Mouse (Mus musculus) spleen, adult 2 months (tissue): ENCODE results near the gene Itpr1. TPM values are rescaled to one million over a fixed set of nuclear protein-coding genes. Genes with fewer than 3 reads are reported as not detected.

ENCODE experiments used
- DNase-seq, 2 experiments: peaks; one replicate each; pipeline versions ENCODE4 v3.0.0 to v3.0.0-alpha.2; 2012 to 2021; ENCODE audit warnings: low spot score in 2 of 2, low read depth in 1 of 2
- H3K27ac ChIP-seq: fragments of 200-500 bp; 2 replicates; pipeline ENCODE4 v1.5.1; 2012; ENCODE audit warnings: low read length, inconsistent platforms; ENCODE audit not compliant: insufficient read depth
- H3K27me3 ChIP-seq: fragments of 200-500 bp; 2 replicates; pipeline ENCODE4 v1.6.1; 2012; ENCODE audit warnings: mild to moderate bottlenecking, moderate library complexity, low read length, inconsistent platforms; ENCODE audit not compliant: control insufficient read depth, insufficient read depth
- H3K36me3 ChIP-seq: fragments of 200-500 bp; 2 replicates; pipeline ENCODE4 v1.6.1; 2012; ENCODE audit warnings: mild to moderate bottlenecking, low read length, inconsistent platforms; ENCODE audit not compliant: control insufficient read depth, insufficient read depth
- H3K4me1 ChIP-seq: fragments of 200-500 bp; 2 replicates; pipeline ENCODE4 v1.6.1; 2011; ENCODE audit warnings: inconsistent platforms; ENCODE audit not compliant: control insufficient read depth, insufficient read depth, insufficient read length
- H3K4me3 ChIP-seq: fragments of 200-500 bp; 2 replicates; pipeline ENCODE4 v1.5.1; 2011; ENCODE audit warnings: mild to moderate bottlenecking, inconsistent platforms; ENCODE audit not compliant: insufficient read depth, insufficient read length; ENCODE audit errors: extremely low read depth
- CTCF ChIP-seq: fragments of 200-500 bp; IDR thresholded peaks from 2 replicates; pipeline ENCODE4 v1.5.1; 2011; ENCODE audit warnings: mild to moderate bottlenecking, inconsistent platforms; ENCODE audit not compliant: insufficient read depth, insufficient read length, insufficient replicate concordance; ENCODE audit errors: extremely low read depth
- POLR2A ChIP-seq: fragments of 200-500 bp; IDR thresholded peaks from 2 replicates; pipeline ENCODE4 v1.6.1; 2011; ENCODE audit warnings: low read depth, low read length, inconsistent platforms
- WGBS: fragments of 180-500 bp; shearing (Covaris S2); methylation state at CpG from one replicate; pipeline ENCODE4 v1.1.7; 2018; 5-methylcytosine and 5-hydroxymethylcytosine counted together
- polyA plus RNA-seq: library from polyadenylated mRNA; depleted of rRNA; stranded (reverse); fragments of >200 nt; gene quantifications from 2 replicates; pipeline ENCODE4 v1.2.3, GENCODE M21; 2012

Gene Itpr1
- polyA plus RNA-seq, 1 experiment = 17.9 TPM

GRCm38 (mm10) chr6:108350801-108351200 lies 137.9 kb downstream of the Itpr1 start:
- H3K4me1 ChIP-seq = no peaks in the 10 kb centered on the region
- H3K27ac ChIP-seq = no peak overlapping the region
- no peaks in the 10 kb centered on the region for H3K27me3 ChIP-seq
- peaks cover 28% of the 10 kb centered on the region for H3K36me3 ChIP-seq
- WGBS = 88% methylated on average over 2 of the region's 2 CpGs
- H3K4me3 ChIP-seq = no peak overlapping the region
- TF ChIP-seq POLR2A = no peak
- no peak for TF ChIP-seq CTCF
- no peak for DNase-seq

- TF ChIP-seq POLR2A (no peak), CTCF (no peak)
- H3K4me3 ChIP-seq = no peak overlapping the region
- no peaks in the 10 kb centered on the region for H3K27me3 ChIP-seq
- 93% methylated on average over 8 of the region's 8 CpGs for WGBS
- DNase-seq = no peak
- H3K36me3 ChIP-seq = peaks cover 36% of the 10 kb centered on the region
- no peak overlapping the region for H3K27ac ChIP-seq
- no peaks in the 10 kb centered on the region for H3K4me1 ChIP-seq
These were observed 139.1 kb downstream of the Itpr1 start for GRCm38 (mm10) chr6:108351998-108352397.

GRCm38 (mm10) chr6:108367412-108367811 lies 154.5 kb downstream of the Itpr1 start:
- Histone ChIP-seq H3K4me1 (no peaks in the 10 kb centered on the region), H3K27me3 (no peaks in the 10 kb centered on the region), H3K4me3 (no peak overlapping the region), H3K36me3 (peaks cover 21% of the 10 kb centered on the region), H3K27ac (no peak overlapping the region)
- WGBS = 76% methylated on average over 4 of the region's 4 CpGs
- no peak for DNase-seq
- no peak for TF ChIP-seq POLR2A

- H3K36me3 ChIP-seq = peaks cover 15% of the 10 kb centered on the region
- 93% methylated on average over 11 of the region's 11 CpGs for WGBS
- no peak for DNase-seq
These were observed 156.1 kb downstream of the Itpr1 start for GRCm38 (mm10) chr6:108369031-108369430.

GRCm38 (mm10) chr6:108371347-108371893 lies 158.5 kb downstream of the Itpr1 start:
- TF ChIP-seq POLR2A = no peak
- no peak for TF ChIP-seq CTCF
- Histone ChIP-seq H3K27me3 (no peaks in the 10 kb centered on the region), H3K36me3 (peaks cover 16% of the 10 kb centered on the region), H3K27ac (no peak overlapping the region), H3K4me3 (no peak overlapping the region), H3K4me1 (no peaks in the 10 kb centered on the region)
- no peak for DNase-seq
- 89% methylated on average over 7 of the region's 7 CpGs for WGBS

More at GRCm38 (mm10) chr6:108369031-108369430, 156.1 kb downstream of the Itpr1 start:
- H3K27ac ChIP-seq = no peak overlapping the region
- no peaks in the 10 kb centered on the region for H3K4me1 ChIP-seq
- no peak overlapping the region for H3K4me3 ChIP-seq
- no peaks in the 10 kb centered on the region for H3K27me3 ChIP-seq
- TF ChIP-seq CTCF (no peak), POLR2A (no peak)

- H3K4me1 ChIP-seq = no peaks in the 10 kb centered on the region
- H3K4me3 ChIP-seq = no peak overlapping the region
- 85% methylated on average over 7 of the region's 7 CpGs for WGBS
- DNase-seq = no peak
- TF ChIP-seq CTCF (no peak), POLR2A (no peak)
- H3K27me3 ChIP-seq = no peaks in the 10 kb centered on the region
- H3K36me3 ChIP-seq = peaks cover 26% of the 10 kb centered on the region
- no peak overlapping the region for H3K27ac ChIP-seq
These were observed 161.1 kb downstream of the Itpr1 start for GRCm38 (mm10) chr6:108374019-108374418.

GRCm38 (mm10) chr6:108379041-108379440 lies 166.1 kb downstream of the Itpr1 start:
- DNase-seq = no peak
- Histone ChIP-seq H3K27ac (no peak overlapping the region), H3K27me3 (no peaks in the 10 kb centered on the region), H3K4me1 (no peaks in the 10 kb centered on the region), H3K36me3 (peaks cover 48% of the 10 kb centered on the region), H3K4me3 (no peak overlapping the region)
- whole genome bisulfite sequencing = 83% methylated on average over 3 of the region's 3 CpGs
- TF ChIP-seq POLR2A (no peak), CTCF (no peak)
